Mouse (Mus musculus): ENCODE data around the gene Tmx1. TPM values are rescaled to one million over a fixed set of nuclear protein-coding genes. Genes with fewer than 3 reads are reported as not detected.

The Tmx1 gene
- polyA plus RNA-seq, 1 experiment from 2014 or later = 126 TPM

GRCm38 (mm10) chr12:70505971-70506370 lies 53.1 kb downstream of the Tmx1 start:
- ATAC-seq (ENCODE audit: low read depth) = no peak
- 59% methylated on average over 5 of the region's 5 CpGs for WGBS
- H3K4me1 ChIP-seq (replicated peaks; ENCODE audit: control insufficient read depth, insufficient read depth, low read length) = no peaks in the 10 kb centered on the region

DNA sequence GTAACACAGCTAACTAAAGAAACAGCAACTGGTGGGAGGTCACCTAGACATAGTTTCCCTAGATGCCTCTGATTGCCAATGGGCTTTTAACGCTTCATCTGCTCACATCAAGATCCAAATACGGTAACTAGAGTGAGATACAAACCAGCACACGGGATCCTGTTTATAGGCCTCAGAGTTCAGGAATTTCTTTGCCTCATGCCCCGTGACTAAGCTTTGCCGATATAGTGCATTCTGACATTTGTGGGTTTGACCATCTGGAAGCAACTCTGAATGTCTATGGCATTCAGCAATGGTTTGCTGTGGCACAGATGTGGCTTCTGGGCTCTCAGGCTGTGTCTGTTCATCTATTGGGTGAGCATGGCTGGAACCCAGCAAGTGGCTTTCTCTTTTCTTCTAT lies 59.1 kb downstream of the Tmx1 start:
- no peak overlapping the region for H3K4me3 ChIP-seq (ENCODE audit: low read length)
- H3K36me3 ChIP-seq (ENCODE audit: control insufficient read depth, insufficient read depth, low read length) = no peaks in the 10 kb centered on the region
- H3K4me1 ChIP-seq (replicated peaks; ENCODE audit: control insufficient read depth, insufficient read depth, low read length) = no peaks in the 10 kb centered on the region
- no peak overlapping the region for H3K4me2 ChIP-seq (ENCODE audit: low read depth, low read length)
- 82% methylated on average over 5 of the region's 5 CpGs for WGBS
- H3K27ac ChIP-seq (ENCODE audit: low read length) = no peak overlapping the region
- no peaks in the 10 kb centered on the region for H3K9me3 ChIP-seq (ENCODE audit: control insufficient read depth, low read length)
- no peak for ATAC-seq (ENCODE audit: low read depth)
- no peaks in the 10 kb centered on the region for H3K27me3 ChIP-seq (ENCODE audit: control insufficient read depth, insufficient read depth, low read depth, low read length)
- H3K9ac ChIP-seq (ENCODE audit: low read length) = no peak overlapping the region

More at GRCm38 (mm10) chr12:70505971-70506370, 53.1 kb downstream of the Tmx1 start:
- no peaks in the 10 kb centered on the region for H3K27me3 ChIP-seq (ENCODE audit: control insufficient read depth, insufficient read depth, low read depth, low read length)
- no peaks in the 10 kb centered on the region for H3K36me3 ChIP-seq (ENCODE audit: control insufficient read depth, insufficient read depth, low read length)
- no peak overlapping the region for H3K27ac ChIP-seq (ENCODE audit: low read length)
- H3K4me3 ChIP-seq (ENCODE audit: low read length) = no peak overlapping the region
- no peak overlapping the region for H3K9ac ChIP-seq (ENCODE audit: low read length)
- no peaks in the 10 kb centered on the region for H3K9me3 ChIP-seq (ENCODE audit: control insufficient read depth, low read length)
- H3K4me2 ChIP-seq (ENCODE audit: low read depth, low read length) = no peak overlapping the region

GRCm38 (mm10) chr12:70512431-70512830 lies 59.5 kb downstream of the Tmx1 start:
- 97% methylated on average over 2 of the region's 2 CpGs for WGBS
- Histone ChIP-seq H3K27ac (ENCODE audit: low read length) (no peak overlapping the region), H3K27me3 (ENCODE audit: control insufficient read depth, insufficient read depth, low read depth, low read length) (no peaks in the 10 kb centered on the region), H3K4me2 (ENCODE audit: low read depth, low read length) (no peak overlapping the region), H3K36me3 (ENCODE audit: control insufficient read depth, insufficient read depth, low read length) (no peaks in the 10 kb centered on the region), H3K4me3 (ENCODE audit: low read length) (no peak overlapping the region), H3K9me3 (ENCODE audit: control insufficient read depth, low read length) (no peaks in the 10 kb centered on the region), H3K9ac (ENCODE audit: low read length) (no peak overlapping the region), H3K4me1 (replicated peaks; ENCODE audit: control insufficient read depth, insufficient read depth, low read length) (no peaks in the 10 kb centered on the region)
- ATAC-seq (ENCODE audit: low read depth) = no peak

Other genes starting within 250 kb of the Tmx1 start
- 85.1 and 94.2 TPM in 2 replicates for gene Pygl, start 221.6 kb upstream of the Tmx1 start, polyA plus RNA-seq (2015; fragmentation: Nextera tagmentation; extraction: Ambion mirVana)
- gene Trim9, start 105.5 kb upstream of the Tmx1 start, polyA plus RNA-seq (2015; fragmentation: Nextera tagmentation; extraction: Ambion mirVana) = 0.58 and 1.3 TPM in 2 replicates

All from lung, embryonic 16.5 days (tissue).